Mouse (Mus musculus) C2C12 (cell line): ENCODE data around the gene Mt4.

ENCODE experiments used
- CEBPB ChIP-seq: IDR thresholded peaks from one replicate; pipeline ENCODE4 v1.6.1; 2011; ENCODE audit warnings: low read depth, mild to moderate bottlenecking, control low read depth, moderate library complexity
- CTCF ChIP-seq: IDR thresholded peaks from one replicate; pipeline ENCODE4 v1.5.1; 2011; ENCODE audit not compliant: control insufficient read depth, insufficient read depth, insufficient read length
- FOSL1 ChIP-seq: IDR thresholded peaks from one replicate; pipeline ENCODE4 v1.8.0; 2011; ENCODE audit warnings: mild to moderate bottlenecking, low read length; ENCODE audit not compliant: poor library complexity, insufficient read depth, severe bottlenecking
- MAX ChIP-seq: IDR thresholded peaks from one replicate; pipeline ENCODE4 v1.6.1; 2011; ENCODE audit warnings: mild to moderate bottlenecking, control low read depth
- MYOG ChIP-seq: IDR thresholded peaks from one replicate; pipeline ENCODE4 v1.6.1; 2011; ENCODE audit not compliant: control insufficient read depth, insufficient read length; ENCODE audit errors: extremely low read depth
- USF1 ChIP-seq: IDR thresholded peaks from one replicate; pipeline ENCODE4 v1.6.1; 2011; ENCODE audit warnings: low read depth, mild to moderate bottlenecking, control low read depth, moderate library complexity

DNA sequence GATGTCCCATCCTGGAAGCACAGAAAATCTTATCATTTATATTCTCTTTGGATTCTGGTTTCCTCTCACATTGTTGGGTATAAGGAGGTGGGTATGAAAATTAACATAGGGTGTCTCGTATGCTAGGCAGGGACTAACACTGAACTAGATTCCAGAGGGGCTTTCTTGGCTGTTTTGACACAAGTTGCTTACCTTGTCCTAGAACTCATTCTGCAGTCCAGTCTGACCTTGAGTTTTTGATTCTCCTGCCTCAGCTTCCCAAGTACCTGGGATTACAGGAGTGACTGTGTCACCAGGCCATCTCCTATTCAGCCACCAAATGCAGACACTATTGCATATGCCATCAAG lies 43.5 kb downstream of the Mt4 start:
- TF ChIP-seq CTCF (no peak), USF1 (no peak), FOSL1 (no peak), MAX (no peak), CEBPB (no peak), MYOG (no peak)
